11 mouse cellular contexts compared by ENCODE assay signal in the genomic region with DNA sequence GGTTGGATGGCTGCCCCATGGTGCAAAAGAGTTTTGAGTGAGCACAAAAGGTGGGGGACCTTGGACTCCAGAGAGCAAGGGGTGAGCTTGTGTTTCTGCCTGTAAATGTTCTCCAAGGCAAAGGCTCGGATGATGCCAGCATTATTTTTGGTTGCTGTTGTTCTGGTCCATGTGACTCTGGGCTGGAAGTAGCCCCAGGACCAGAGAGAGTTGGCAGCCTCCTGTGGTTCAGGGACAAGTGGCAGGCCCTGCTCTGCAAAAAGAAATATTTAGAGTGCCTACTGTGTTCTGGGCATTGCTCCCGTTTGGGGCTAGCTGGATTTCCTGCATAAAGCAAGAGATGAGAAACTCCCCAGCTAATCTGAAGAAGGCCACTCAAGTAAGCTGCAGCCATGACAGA. TPM values are rescaled to one million over a fixed set of nuclear protein-coding genes. Genes with fewer than 3 reads are reported as not detected.
DNase-seq lines count a peak whose midpoint lies in the region; ATAC-seq and TF ChIP-seq lines count a peak whose summit lies in the region.
"Had no signal": no experiment of that assay in that cellular context is flagged by ENCODE, and none has a peak within 500 bp of the region (broad histone marks: within the 10 kb centered on the region; RNA-seq: fewer than 3 reads in every experiment).

No protein-coding gene starts in this region.

- TF ChIP-seq CTCF in heart, adult 2 months (IDR thresholded peaks at IDR 0.05), result no peak

- no peaks in the 10 kb centered on the region for H3K79me2 ChIP-seq in heart, adult 2 months (replicated peaks; ENCODE audit: control insufficient read depth, insufficient read depth, low read length)

- intact Hi-C loops in heart, adult 2 months (cut with DNase I), result no loop called here

- H3K9me3 ChIP-seq in heart, embryonic 12.5 days (replicated peaks), result peaks cover 10% of the 10 kb centered on the region
- no peaks in the 10 kb centered on the region; the same call in 1 of the 2 replicates for H3K9me3 ChIP-seq in limb, embryonic 10.5 days (replicated peaks)

- TF ChIP-seq EP300 in heart, adult 2 months (IDR thresholded peaks at IDR 0.05; ENCODE audit: insufficient read depth, low read depth, low read length), result 0 out of 2 replicates have a peak, but pooled peaks have one; percentile 62

- H3K4me2 ChIP-seq in heart, embryonic 12.5 days, result no peak overlapping the region

- peak in 1 of 2 experiments; percentile 78 for DNase-seq in heart, adult 2 months
- peak; percentile 94 for DNase-seq in brain, adult 2 months (ENCODE audit: low read depth, low spot score)
- peak; percentile 74 to 82 for DNase-seq in cerebellum, postnatal 36 days
- peak; percentile 31 to 55 for DNase-seq in layer of hippocampus, postnatal 10 days (ENCODE audit: low spot score in 2 of 2)
- no peak for DNase-seq in limb, embryonic 10.5 days (ENCODE audit: low spot score)
- no peak for DNase-seq in neural tube, embryonic 10.5 days (ENCODE audit: extremely low spot score, low spot score)

- WGBS in heart, adult 2 months, result 38% methylated on average over 2 of the region's 2 CpGs
- 58% methylated on average over 2 of the region's 2 CpGs for WGBS in heart, embryonic 12.5 days
- WGBS in limb, embryonic 10.5 days, result 73% methylated on average over 2 of the region's 2 CpGs

- peak; percentile 35; the same call in 1 of the 2 replicates for TF ChIP-seq POLR2A in heart, adult 2 months (IDR thresholded peaks at IDR 0.05; ENCODE audit: insufficient read depth, low read depth, low read length)

- peak overlapping the region; percentile 52 for H3K9ac ChIP-seq in heart, adult 2 months (ENCODE audit: low read depth, low read length)
- no peak overlapping the region for H3K9ac ChIP-seq in heart, embryonic 12.5 days

- no peak overlapping the region for H3K4me3 ChIP-seq in heart, adult 2 months
- no peak overlapping the region for H3K4me3 ChIP-seq in heart, embryonic 12.5 days
- H3K4me3 ChIP-seq in limb, embryonic 10.5 days, result no peak overlapping the region

- H3K36me3 ChIP-seq in heart, adult 2 months (ENCODE audit: control insufficient read depth, insufficient read depth, low read length), result no peaks in the 10 kb centered on the region
- H3K36me3 ChIP-seq in heart, embryonic 12.5 days, result no peaks in the 10 kb centered on the region
- no peaks in the 10 kb centered on the region for H3K36me3 ChIP-seq in limb, embryonic 10.5 days

- peak overlapping the region; percentile 81 for H3K27ac ChIP-seq in heart, adult 2 months
- no peak overlapping the region for H3K27ac ChIP-seq in heart, embryonic 12.5 days (ENCODE audit: poor library complexity, severe bottlenecking)
- H3K27ac ChIP-seq in limb, embryonic 10.5 days, result no peak overlapping the region

- peaks cover 3% of the 10 kb centered on the region for H3K4me1 ChIP-seq in heart, adult 2 months (ENCODE audit: control insufficient read depth, insufficient read depth, low read length)
- H3K4me1 ChIP-seq in heart, embryonic 12.5 days (replicated peaks), result no peaks in the 10 kb centered on the region
- no peaks in the 10 kb centered on the region for H3K4me1 ChIP-seq in limb, embryonic 10.5 days

- ATAC-seq in heart, embryonic 12.5 days (ENCODE audit: insufficient number of reproducible peaks, low FRiP score), result no peak
- no peak for ATAC-seq in CD4-positive, CD25-positive, alpha-beta regulatory T cell, adult 4 months

- H3K27me3 ChIP-seq in heart, adult 2 months (ENCODE audit: control insufficient read depth, insufficient read depth, low read length), result no peaks in the 10 kb centered on the region
- H3K27me3 ChIP-seq in heart, embryonic 12.5 days (replicated peaks), result peaks cover 10% of the 10 kb centered on the region; the same call in 1 of the 2 replicates
- H3K27me3 ChIP-seq in limb, embryonic 10.5 days (ENCODE audit: low read depth, poor library complexity, severe bottlenecking), result peaks cover 8% of the 10 kb centered on the region; the same call in 1 of the 2 replicates

RNA-seq across cellular contexts. Expression of gene Myh14, which starts 6.0 kb away (rescaled TPM):
- 10 to 100 TPM; 79.4 to 96.6 TPM for total RNA-seq in heart, adult 2 months (2021)
- 23.1 and 24.8 TPM in 2 replicates for polyA plus RNA-seq in heart, adult 2 months (2012; rRNA removed)
- polyA plus RNA-seq in heart, embryonic 12.5 days (2016; fragmentation: Nextera tagmentation; extraction: Ambion mirVana), result 0.59 and 1.0 TPM in 2 replicates
- total RNA-seq in layer of hippocampus, postnatal 10 days (2021), result 10 to 100 TPM; 17.6 to 17.9 TPM
- not detected for polyA plus RNA-seq in CD4-positive, CD25-positive, alpha-beta regulatory T cell, adult 4 months (2017; shearing (Covaris generic))
- polyA plus RNA-seq in limb, embryonic 10.5 days (2016; fragmentation: Nextera tagmentation; extraction: Ambion mirVana), result 0.63 and 1.8 TPM in 2 replicates
- total RNA-seq: megakaryocyte-erythroid progenitor cell, adult 5-6 weeks had no signal

RNA-seq across cellular contexts. Expression of gene Izumo2, which starts 31.9 kb away (rescaled TPM):
- not detected for total RNA-seq in heart, adult 2 months (2021)
- not detected in 2 replicates for polyA plus RNA-seq in heart, adult 2 months (2012; rRNA removed)
- not detected in 2 replicates for polyA plus RNA-seq in heart, embryonic 12.5 days (2016; fragmentation: Nextera tagmentation; extraction: Ambion mirVana)
- not detected for total RNA-seq in layer of hippocampus, postnatal 10 days (2021)
- not detected for polyA plus RNA-seq in CD4-positive, CD25-positive, alpha-beta regulatory T cell, adult 4 months (2017; shearing (Covaris generic))
- not detected in 2 replicates for polyA plus RNA-seq in limb, embryonic 10.5 days (2016; fragmentation: Nextera tagmentation; extraction: Ambion mirVana)
- total RNA-seq: CH12.LX; left cerebral cortex, adult 8-10 months; megakaryocyte-erythroid progenitor cell, adult 5-6 weeks had no signal

Comparison
In these comparisons a context has a peak if more than half of its experiments do, and no peak if none do; other contexts are left out.
1. DNase-seq: peak in brain, adult 2 months (single experiment), cerebellum, postnatal 36 days (2 of 2) and layer of hippocampus, postnatal 10 days (2 of 2); none in limb, embryonic 10.5 days (single experiment) and neural tube, embryonic 10.5 days (single experiment).